Comparison of ENCODE assay signal across 15 mouse cellular contexts in the genomic region with DNA sequence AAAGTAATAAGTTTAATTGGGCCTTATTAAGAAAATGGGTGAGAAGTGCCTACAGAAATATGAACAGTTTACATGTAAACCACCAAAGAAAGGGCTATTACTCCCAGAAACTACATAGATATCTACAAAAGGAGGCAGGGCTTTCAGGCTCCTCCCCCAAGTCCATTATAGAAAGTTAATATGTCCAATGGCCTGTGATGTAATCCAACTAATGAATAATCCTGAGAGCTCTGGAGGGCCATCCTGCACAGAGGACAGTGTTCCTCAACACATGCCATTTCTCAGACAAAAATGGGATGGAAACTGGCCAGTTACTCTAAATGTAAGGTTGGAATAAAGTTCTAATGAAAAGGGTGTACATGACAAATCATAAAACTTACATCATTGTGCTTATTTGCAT.
"Had no signal": no experiment of that assay in that cellular context is flagged by ENCODE, and none has a peak within 500 bp of the region (broad histone marks: within the 10 kb centered on the region; RNA-seq: fewer than 3 reads in every experiment).

No protein-coding gene starts in this region.

- DNase-seq: right cerebral cortex, adult 18-20 months; right cerebral cortex, postnatal 14 days; right cerebral cortex, postnatal 25 days; right cerebral cortex, postnatal 4 days; spleen, adult 18-20 months; thymus, adult 18-20 months; thymus, adult 2 months; thymus, postnatal 14 days; thymus, postnatal 25 days; thymus, postnatal 36 days; thymus, postnatal 4 days had no signal

- H3K4me3 ChIP-seq: neural tube, embryonic 12.5 days; neural tube, embryonic 13.5 days; neural tube, embryonic 15.5 days; stomach, embryonic 15.5 days had no signal

- H3K4me1 ChIP-seq: neural tube, embryonic 12.5 days; neural tube, embryonic 13.5 days; neural tube, embryonic 15.5 days; stomach, embryonic 15.5 days had no signal
